Mouse (Mus musculus) monocyte, adult 2 months (primary cell): ENCODE measurements around the gene Ptbp2.

Experiments used
- DNase-seq, 2 experiments: peaks; one replicate each; pipeline ENCODE4 v3.0.0; 2022; ENCODE audit warnings: low spot score in 2 of 2, low read depth in 1 of 2

The Ptbp2 gene

DNA sequence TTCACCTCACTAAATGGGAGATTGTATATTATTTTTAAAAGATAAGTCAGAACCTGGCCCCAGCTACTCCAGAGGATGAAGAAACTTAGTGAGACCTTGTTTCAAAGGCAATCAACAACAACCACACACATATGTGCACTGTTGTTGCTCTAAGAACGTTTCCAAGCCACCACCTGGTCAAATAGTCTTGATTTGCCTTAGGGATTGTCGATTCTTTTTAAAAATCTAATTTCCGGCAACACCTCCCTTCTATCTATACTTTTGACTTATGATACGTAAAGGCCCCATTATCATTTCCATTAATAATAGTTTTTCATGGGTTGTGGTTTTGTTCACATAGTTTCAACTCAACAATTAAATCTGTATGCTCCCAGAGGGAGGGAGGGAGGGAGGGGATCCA is at the start of gene Ptbp2:
Gene Ptbp2, minus strand, starts transcription at position 101 of the 400 bp plus-strand sequence.
- no peak for DNase-seq

DNA sequence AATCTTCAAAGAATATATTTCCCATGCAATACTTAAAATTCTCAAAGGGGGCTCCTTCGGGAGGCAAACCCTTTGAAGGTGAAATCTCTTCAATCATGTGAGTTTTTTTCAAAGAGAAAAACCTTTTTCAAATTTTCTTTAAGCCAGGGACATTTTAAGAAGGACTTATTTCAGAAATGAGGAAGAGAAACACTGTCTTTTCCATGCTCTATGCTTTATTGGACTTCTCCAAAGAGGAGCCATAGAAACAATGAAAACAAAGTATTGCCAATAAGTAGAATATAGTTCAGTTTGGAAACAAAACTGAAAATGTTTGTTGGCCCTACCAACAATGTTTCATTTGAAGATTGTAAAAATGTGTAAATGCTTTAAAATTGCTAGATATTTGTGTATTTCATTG is 30.4 kb upstream of the Ptbp2 start:
- no peak for DNase-seq

DNA sequence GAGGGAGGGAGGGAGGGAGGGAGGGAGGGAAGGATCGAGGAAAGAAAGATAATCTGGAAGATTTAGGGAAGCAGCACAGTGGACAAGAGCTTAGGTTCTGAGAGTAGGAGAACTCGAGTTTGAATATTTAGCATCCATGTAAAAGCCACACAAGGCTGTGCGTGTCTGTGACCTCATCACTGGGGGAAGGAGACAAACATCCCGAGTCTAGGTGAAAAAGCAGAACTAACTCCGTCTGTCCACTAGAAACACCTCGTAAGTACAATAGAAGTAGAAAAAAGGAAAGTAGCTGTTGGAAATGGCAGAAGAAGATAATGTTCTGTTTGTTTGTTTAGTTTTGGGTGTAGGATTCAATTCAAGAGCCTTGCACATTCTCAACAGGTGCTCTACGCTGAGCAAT is 21.9 kb upstream of the Ptbp2 start:
- no peak for DNase-seq

DNA sequence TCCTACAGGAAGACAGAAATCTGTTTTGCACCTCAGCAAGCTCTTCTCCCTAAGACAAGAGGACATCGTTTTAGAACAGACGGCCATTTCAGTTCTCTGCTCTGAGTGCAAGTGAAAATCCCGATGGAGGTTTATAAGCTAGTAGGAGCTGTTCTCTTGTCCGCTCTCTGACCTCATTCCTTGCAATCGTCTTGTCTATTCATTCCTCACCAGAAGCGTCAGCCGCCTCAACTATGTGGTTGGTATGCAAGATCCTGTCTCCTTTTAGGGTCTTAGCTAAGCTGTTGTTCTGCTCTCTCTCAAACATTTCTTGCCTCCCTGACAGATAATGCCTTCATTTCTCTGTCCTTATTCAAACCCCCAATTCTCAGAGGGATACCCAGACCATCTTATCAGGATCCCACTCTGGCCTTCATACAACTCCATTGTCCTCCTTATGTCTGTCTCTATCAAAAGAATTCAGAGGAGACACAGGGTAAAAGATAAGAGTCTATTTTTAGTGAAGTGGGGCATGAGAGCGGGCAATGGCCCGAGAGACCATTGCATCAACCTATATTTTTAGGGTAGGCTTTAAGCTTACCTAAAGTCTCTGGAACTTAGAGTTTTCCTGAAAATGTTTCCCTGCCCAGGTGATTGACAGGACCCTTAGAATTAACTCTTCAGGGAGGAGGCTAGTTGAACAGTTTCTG is 10.6 kb upstream of the Ptbp2 start:
- no peak for DNase-seq

DNA sequence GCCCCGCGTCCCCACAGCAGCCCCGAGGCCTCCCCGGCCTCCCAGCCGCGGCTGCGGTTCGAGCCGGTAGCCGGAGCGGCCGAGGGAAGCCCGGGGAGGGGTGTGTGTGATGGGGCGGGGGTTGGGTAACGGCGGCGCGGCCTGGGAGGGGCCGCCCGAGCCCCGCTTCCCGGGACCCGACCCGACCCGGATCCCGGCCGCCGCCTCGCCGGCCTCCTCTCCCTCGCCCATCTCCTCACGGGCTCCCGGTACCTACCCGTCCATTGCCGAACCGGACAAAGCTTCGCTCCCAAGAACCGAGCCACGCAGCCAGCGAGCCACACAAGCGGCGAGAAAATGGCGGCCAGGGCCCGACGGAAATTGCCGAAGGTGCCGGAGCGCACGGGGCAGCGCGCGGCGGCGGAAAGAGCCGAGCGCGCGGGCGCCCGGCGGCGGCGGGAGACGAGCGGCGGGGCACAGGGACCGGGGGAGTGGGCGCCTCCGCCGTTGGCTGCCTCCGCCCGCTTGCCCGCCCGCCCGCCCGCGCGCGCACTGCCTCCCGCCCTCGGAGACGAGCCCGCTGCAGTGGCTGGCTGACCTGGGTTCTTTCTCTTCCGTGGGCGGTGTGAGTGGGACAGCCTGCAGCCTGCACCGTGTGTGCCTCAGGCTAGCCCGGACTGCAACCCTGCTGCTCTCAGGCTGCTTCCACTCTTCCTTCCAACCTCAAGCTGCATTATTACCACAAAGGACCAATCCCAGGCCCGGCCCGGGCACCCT is 1.1 kb downstream of the Ptbp2 start:
- DNase-seq, result peak; percentile 22 to 68

DNA sequence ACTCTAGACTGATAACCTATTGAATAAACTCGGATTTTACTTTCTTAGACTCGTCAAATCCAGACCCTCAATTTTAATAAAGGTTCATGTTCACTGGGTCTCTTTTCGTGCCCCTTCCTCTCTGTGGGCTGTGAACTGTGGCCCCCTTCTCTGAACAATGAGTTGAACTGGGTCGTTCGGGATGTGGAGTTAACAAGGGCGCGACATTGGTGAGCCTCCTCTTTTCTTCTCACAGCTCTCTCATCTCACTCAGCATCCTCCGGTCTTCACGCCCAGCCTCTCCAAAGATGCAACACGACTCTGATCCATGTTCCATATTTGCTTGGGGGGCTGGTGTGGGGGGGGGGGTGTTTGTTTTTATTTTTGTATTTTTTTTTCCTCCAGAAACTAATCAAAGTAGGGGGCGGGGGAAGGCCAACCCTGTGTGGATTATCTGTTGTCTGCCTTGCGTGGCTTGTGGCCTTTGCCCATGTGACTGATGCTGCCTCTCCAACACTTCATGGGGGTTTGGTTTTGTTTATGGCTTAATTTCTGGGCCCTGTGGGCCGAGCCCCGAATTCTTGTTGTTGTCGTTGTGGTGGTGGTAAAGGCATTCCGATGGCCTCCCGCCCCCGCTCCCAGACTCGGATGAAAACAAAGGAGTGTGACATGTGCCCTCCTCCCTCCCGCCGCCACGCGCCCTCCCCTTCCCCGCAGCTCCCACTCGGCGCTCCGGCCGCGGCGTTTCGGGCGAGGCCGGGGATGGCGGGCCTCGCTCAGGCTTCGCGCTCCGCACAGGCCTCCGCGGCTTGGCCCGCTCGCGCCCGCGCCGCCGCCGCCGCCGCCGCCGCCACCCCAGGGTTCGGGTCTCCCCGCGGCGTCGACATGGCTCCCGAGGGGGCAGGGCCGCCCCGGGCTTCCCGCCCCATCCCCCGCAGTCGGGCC is 2.0 kb downstream of the Ptbp2 start:
- peak in 1 of 2 experiments; percentile 14 for DNase-seq

DNA sequence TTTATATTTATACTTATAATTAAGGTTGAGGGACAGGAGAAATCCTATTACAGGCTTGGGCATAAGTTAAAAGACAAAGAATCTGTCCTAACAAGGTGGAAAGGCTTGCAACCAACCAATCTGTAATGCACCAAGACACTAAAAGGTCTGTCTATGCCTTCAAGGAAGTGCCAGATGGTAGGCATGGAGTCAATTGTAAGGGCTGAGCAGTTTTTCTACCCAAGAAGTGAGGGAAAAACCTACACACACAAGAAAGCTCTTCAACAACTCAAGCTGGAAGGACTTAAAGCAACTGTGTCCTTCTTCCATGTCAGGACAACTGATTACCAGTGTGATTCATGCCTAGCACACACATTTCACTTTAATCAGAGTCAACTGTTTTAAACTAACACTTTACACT is 3.4 kb downstream of the Ptbp2 start:
- no peak for DNase-seq

DNA sequence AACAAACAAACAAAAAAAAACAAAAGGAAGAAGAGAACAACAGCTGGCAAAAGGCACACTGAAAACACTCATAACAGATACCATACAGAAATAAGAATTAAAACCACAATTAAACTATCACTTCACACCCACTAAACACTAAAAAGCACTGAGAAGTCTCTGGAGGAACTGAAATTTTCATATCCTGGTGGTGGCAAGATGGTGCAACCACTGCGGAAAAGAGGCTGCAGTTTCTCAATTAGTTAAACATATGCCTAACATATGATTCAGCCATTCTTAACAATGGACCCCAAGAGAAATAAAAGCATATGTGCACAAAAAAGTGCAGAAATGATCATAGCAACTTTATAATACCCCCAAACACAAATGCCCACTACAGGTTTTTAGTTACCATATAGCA is 5.0 kb downstream of the Ptbp2 start:
- DNase-seq, result peak in 1 of 2 experiments; percentile 22

DNA sequence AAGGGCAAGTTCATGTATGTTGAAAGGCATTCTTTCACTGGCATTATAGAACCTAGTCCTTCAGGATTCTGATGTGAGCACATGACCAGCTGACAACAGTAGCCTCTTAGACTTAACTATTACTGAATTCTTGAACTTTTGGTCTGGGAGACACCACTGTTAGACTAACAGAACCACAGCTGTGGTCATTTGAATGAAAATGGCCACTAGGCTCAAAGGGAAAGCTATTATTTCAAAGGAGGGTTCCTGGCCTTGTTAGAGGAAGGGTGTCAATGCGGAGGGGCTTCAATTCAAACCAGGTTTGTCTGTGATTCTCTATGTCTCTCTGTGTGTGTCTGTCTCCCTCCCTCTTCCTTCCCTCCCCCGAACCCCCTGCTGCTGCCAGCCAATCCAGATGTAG is 5.8 kb downstream of the Ptbp2 start:
- no peak for DNase-seq

DNA sequence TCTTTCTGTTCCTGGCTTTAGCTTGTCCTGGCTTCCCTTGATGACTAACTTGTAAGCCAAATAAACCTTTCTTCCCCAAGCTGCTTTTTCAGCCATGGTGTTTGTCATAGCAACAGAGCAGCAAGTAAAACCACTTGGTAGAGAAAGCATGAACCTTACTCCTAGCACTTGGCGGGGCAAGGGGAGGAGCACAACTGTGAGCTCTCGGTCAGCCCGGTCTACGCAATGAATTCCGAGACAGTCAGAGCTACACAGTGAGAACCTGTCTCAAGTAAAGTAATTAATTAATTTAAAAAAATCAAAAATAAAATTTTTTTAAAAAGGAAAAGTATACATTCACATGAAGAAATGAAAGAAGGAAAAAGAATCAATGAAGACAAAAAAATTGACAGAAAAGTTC is 8.1 kb downstream of the Ptbp2 start:
- no peak for DNase-seq

DNA sequence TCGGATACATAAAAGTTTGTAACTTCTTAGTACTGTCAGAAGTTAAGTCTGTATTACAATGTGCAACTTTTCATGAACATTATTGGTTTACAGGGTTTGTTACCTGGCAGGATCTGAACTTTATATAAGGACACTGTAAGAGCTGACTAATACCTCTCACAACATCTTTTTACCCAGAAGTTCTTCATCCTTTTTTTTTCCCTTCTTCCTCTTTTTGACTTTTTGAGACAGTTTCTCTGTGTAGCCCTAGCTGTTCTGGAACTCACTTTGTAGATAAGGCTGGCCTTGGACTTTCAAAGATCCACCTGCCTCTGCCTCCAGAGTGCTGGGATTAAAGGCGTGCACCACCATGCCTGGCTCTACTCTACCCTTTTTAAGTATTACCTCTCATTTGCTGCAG is 11.5 kb downstream of the Ptbp2 start:
- DNase-seq, result no peak

DNA sequence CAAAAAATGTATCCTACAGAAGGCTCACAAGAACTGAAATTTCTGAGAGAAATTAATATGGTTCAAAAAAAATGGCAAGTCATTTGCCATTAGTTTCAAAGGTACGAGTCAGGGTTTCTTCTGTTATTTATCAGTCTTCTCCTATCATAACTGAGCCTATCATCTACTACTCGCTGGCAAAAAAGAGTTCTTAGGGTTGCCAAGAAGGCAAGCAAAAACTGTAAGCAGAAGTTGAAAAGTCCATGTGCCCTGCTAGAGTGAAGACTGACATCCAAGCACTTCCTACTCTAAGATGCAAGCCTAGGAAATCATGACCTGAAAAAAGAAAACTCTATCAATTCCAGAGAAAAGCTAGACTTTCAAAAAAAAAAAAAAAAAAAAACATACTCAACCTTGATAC is 20.5 kb downstream of the Ptbp2 start:
- DNase-seq, result no peak

DNA sequence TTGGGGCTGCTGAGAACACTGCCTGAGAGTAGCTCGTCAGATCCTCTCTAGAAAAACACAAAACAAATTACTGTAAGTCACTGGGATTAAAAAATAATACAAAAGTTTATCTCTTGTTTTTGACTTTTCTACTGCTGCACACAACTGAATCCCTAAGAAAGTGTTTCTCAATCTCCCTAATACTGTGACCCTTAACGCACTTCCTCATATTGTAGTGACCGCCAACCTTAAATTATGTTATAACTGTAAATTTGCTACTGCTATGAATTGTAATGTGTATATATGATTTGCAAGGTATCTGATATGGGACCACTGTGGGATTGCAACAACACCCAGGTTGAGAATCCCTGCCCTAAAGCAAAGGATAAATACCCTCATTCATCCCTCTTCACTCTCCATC is 22.5 kb downstream of the Ptbp2 start:
- no peak for DNase-seq

DNA sequence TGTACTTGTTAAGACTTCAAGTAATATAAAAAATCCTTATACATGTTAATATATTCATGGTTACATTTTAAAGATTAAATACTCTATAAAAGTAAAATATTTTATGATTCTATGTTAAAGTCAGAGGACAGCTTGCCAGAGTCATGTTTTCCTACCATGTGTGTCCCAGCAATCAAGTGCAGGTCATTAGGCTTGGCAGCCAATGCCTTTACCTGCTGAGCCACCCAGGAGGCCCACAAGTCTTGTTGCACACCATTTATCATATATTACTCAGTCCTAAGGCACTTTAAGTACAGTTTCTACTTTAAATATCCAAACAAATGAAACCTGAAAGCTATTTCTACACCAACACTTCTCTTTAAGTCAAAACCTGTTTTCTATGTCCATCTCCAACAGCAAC is 30.5 kb downstream of the Ptbp2 start:
- DNase-seq, result no peak

DNA sequence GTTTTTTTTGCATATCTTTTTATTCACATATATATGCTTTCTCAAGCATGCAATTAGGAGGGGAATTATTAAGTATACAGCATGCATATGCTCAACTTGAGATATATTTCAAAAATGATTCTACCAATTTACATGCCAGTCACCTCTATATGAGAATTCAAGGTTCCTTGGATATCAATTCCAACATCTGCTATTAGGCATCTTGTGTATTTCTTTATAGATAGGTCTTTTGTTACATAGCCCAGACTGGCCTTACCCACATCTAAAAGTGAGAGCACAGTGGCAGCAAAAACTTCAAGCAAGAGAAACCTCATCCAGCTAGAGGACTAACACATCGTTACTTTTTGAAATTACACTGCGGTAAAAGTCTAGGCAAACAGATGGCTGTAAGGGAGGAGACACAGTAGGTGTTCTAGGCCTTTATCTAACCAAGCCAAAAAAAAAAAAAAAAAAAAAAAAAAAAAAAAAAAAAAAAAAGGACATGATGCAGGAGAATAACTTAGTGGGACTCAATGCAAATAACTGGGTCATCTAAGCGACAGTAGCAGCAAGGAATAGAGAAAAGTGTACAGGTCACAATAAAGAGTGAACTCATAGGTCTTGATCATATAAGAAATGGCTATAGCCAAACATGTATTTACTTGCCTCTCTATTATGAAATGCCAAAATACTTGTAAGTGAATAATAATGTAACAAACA is 34.6 kb downstream of the Ptbp2 start:
- DNase-seq, result no peak

DNA sequence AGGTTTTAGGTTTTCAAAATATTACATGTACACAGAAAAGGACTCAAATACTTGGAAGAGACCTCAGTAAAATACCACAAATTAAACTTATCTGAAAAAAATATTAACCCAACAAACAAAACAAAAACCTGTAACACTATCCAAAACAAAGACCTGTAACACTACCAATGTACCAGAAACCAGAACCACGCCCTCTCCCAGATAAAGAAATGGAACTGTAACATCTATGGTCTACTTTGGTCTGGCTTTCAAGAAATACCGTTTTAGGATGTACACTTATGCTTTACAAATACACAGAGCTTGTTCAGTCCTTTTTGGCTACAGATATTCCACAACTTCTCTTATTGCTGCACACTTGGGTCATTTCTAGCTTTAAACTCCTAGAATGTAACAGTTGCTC is 35.1 kb downstream of the Ptbp2 start:
- DNase-seq, result no peak

DNA sequence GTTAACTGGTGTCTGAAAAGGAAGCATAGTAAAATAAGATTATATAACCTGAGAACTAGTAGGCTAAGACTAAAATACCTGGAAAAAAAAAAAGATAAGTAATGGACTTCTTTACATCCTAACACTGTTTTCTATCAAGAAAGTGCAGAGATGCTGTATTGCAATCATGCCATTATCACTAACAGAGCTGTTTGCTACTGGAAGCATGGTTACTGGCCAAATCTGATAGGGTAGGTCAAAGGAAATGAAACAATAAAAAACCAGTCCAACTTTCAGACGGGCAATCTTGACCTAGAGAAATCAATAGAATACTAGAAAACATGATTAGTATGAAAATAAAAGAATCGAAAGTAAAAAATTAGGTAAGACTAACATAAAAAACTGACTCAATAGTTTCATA is 37.6 kb downstream of the Ptbp2 start:
- no peak for DNase-seq

DNA sequence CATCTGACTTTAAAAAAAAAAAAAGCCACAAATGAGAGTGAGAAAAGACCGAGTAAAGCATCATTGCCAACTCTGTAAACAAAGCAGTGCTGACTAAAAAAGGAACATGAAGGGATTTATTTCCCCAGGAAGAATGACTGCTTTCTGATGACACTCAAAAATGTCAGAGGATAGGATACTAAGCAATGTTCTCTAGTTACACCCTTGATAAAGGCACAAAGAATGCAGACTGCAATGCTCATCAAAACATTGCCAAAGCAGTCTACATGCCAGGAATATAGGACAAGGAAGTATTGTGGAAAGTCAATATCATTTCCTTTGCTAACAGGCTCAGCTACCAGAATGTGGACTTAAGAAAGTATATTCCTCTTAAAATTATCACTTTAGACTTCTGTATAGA is 38.5 kb downstream of the Ptbp2 start:
- no peak for DNase-seq

DNA sequence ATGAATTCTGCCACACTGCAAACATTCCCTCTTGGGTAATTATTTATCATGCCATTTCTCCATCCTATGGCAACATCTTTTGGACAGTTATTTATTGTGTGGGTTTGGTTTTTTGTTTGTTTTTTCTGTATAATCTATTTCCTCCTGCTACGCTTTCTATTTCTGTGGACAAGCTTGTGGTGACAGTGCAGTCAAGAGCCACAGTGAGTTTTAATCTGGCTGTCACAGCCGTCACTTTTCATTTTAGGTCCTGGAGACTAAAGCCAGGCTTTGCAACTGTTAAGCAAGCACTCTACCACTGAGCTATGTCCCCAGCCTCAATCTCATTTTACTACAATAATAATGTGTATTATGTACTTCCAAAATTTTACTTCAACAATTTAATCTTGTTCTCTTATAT is 54.4 kb downstream of the Ptbp2 start:
- DNase-seq, result no peak

DNA sequence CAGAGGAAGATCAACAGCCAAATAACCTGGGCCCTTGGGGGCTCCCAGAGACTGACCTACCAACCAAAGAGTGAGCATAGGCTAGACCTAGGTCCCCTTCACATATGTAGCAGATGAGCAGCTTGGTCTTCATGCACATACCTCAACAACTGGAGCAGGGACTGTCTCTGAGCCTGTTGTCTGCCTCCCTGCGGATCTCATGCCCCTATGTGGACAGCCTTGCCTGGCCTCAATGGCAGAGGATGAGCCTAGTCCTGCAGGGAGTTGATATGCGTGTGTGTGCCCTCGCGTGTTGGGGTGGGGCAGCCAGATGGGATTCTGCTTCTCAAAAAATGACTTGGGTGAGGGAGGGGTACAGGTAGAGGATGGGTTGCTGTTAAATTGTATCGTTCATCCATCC is 72.2 kb downstream of the Ptbp2 start:
- no peak for DNase-seq

DNA sequence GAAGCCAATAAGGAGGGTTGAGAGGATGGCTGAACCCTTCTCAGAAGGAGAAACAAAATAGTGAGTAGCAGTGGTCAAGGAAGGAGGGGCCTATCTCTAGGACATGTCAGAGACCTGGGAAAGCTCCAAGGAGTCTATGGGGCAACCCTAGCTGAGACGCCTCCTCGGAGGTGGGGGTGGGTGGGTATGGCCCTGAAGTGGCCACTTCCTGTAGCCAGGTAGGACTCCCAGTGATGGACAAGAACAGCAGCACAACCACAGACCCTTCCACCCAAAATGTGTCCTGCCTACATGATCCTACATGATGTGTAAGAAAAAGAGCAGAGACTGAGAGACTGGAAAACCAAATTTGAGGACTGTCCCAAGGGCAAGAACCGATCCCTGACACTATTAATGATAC is 72.8 kb downstream of the Ptbp2 start:
- no peak for DNase-seq
